Mouse (Mus musculus) kidney, postnatal 4 days (tissue): ENCODE measurements at regions not wholly inside any gene's neighbourhood (a gene's known extent, or its start where the extent isn't known, plus 50 kb on each side); places are given as distances from the start of the nearest gene placed in this dataset.

Experiments used
- DNase-seq, 2 experiments: peaks; one replicate each; pipeline ENCODE4 v3.0.0; 2021; ENCODE audit warnings: mixed read lengths in 2 of 2

- no peak for DNase-seq
These were observed 70.5 kb downstream of the Tmx1 start for GRCm38 (mm10) chr12:70523379-70523778.

GRCm38 (mm10) chr12:70524703-70525102, 71.8 kb downstream of the Tmx1 start:
- no peak for DNase-seq

- no peak for DNase-seq
These were observed 78.8 kb downstream of the Tmx1 start for GRCm38 (mm10) chr12:70531661-70532060.

- DNase-seq = no peak
These were observed 79.3 kb downstream of the Tmx1 start for GRCm38 (mm10) chr12:70532225-70532624.

- no peak for DNase-seq
These were observed 79.9 kb downstream of the Tmx1 start for GRCm38 (mm10) chr12:70532843-70533242.

GRCm38 (mm10) chr12:70533375-70533935, 80.6 kb downstream of the Tmx1 start:
- DNase-seq = no peak

GRCm38 (mm10) chr12:70539124-70539523, 86.2 kb downstream of the Tmx1 start:
- no peak for DNase-seq

- no peak for DNase-seq
These were observed 87.0 kb downstream of the Tmx1 start for GRCm38 (mm10) chr12:70539856-70540255.

GRCm38 (mm10) chr12:70541432-70541831, 88.5 kb downstream of the Tmx1 start:
- no peak for DNase-seq

GRCm38 (mm10) chr12:70543299-70543698, 90.4 kb downstream of the Tmx1 start:
- DNase-seq = no peak

GRCm38 (mm10) chr12:70544326-70544725, 91.4 kb downstream of the Tmx1 start:
- no peak for DNase-seq

- no peak for DNase-seq
These were observed 92.1 kb downstream of the Tmx1 start for GRCm38 (mm10) chr12:70544850-70545510.

- DNase-seq = no peak
These were observed 94.3 kb downstream of the Tmx1 start for GRCm38 (mm10) chr12:70547199-70547598.

- DNase-seq = no peak
These were observed 96.4 kb downstream of the Tmx1 start for GRCm38 (mm10) chr12:70549296-70549695.

GRCm38 (mm10) chr12:70553866-70554265, 101.0 kb downstream of the Tmx1 start:
- no peak for DNase-seq

- no peak for DNase-seq
These were observed 101.7 kb downstream of the Tmx1 start for GRCm38 (mm10) chr12:70554586-70554985.

- DNase-seq = no peak
These were observed 102.8 kb downstream of the Tmx1 start for GRCm38 (mm10) chr12:70555723-70556122.

GRCm38 (mm10) chr12:70556820-70557219, 103.9 kb downstream of the Tmx1 start:
- no peak for DNase-seq

GRCm38 (mm10) chr12:70563446-70563845, 110.6 kb downstream of the Tmx1 start:
- no peak for DNase-seq

GRCm38 (mm10) chr12:70575665-70576064, 122.8 kb downstream of the Tmx1 start:
- DNase-seq = peak in 1 of 2 experiments; percentile 17

- no peak for DNase-seq
These were observed 124.9 kb downstream of the Tmx1 start for GRCm38 (mm10) chr12:70577769-70578168.

- DNase-seq = no peak
These were observed 126.5 kb downstream of the Tmx1 start for GRCm38 (mm10) chr12:70579328-70579905.

GRCm38 (mm10) chr12:70586181-70586580, 133.3 kb downstream of the Tmx1 start:
- DNase-seq = no peak

- DNase-seq = no peak
These were observed 135.3 kb downstream of the Tmx1 start for GRCm38 (mm10) chr12:70588234-70588633.
